Mouse (Mus musculus) ES-Bruce4 (cell line): Measurements from ENCODE around the gene Cd300lf. TPM values are rescaled to one million over a fixed set of nuclear protein-coding genes. Genes with fewer than 3 reads are reported as not detected.

Experiments used
- H3K27ac ChIP-seq: 2 replicates; pipeline ENCODE4 v1.5.1; 2012; ENCODE audit warnings: low read length, inconsistent platforms; ENCODE audit not compliant: insufficient read depth
- H3K27me3 ChIP-seq: 2 replicates; pipeline ENCODE4 v1.6.1; 2012; ENCODE audit warnings: mild to moderate bottlenecking, low read length, inconsistent platforms; ENCODE audit not compliant: control insufficient read depth, poor library complexity, insufficient read depth, severe bottlenecking
- H3K36me3 ChIP-seq: 2 replicates; pipeline ENCODE4 v1.6.1; 2012; ENCODE audit warnings: inconsistent platforms, mild to moderate bottlenecking, low read length, moderate library complexity; ENCODE audit not compliant: control insufficient read depth, poor library complexity, insufficient read depth, severe bottlenecking
- H3K4me1 ChIP-seq: one replicate; pipeline ENCODE4 v1.8.1; 2011; ENCODE audit warnings: low read length; ENCODE audit not compliant: control insufficient read depth, insufficient read depth
- H3K4me3 ChIP-seq: 2 replicates; pipeline ENCODE4 v1.5.1; 2011; ENCODE audit warnings: low read depth, mild to moderate bottlenecking, low read length
- H3K9ac ChIP-seq: 2 replicates; pipeline ENCODE4 v1.6.1; 2012; ENCODE audit warnings: low read depth, mild to moderate bottlenecking, inconsistent platforms; ENCODE audit not compliant: poor library complexity, severe bottlenecking
- H3K9me3 ChIP-seq: replicated peaks from 2 replicates; pipeline ENCODE4 v1.6.1; 2012; ENCODE audit warnings: mild to moderate bottlenecking, low read length, inconsistent platforms; ENCODE audit not compliant: control insufficient read depth, poor library complexity, insufficient read depth, severe bottlenecking
- CTCF ChIP-seq: IDR thresholded peaks from one replicate; pipeline ENCODE4 v1.8.1; 2011; ENCODE audit warnings: low read depth, low read length
- EP300 ChIP-seq: IDR thresholded peaks from 2 replicates; pipeline ENCODE4 v1.6.1; 2011; ENCODE audit warnings: low read depth, low read length; ENCODE audit not compliant: insufficient read depth
- POLR2A ChIP-seq: IDR thresholded peaks from one replicate; pipeline ENCODE4 v1.8.1; 2011; ENCODE audit warnings: low read length; ENCODE audit not compliant: insufficient read depth
- polyA plus RNA-seq: library from polyadenylated mRNA; stranded (reverse); fragments of >200 nt; gene quantifications from 2 replicates; pipeline ENCODE4 v1.2.4, GENCODE M21; 2011; ENCODE audit warnings: low read depth; ENCODE audit not compliant: missing spikeins, insufficient read depth, insufficient read length

The Cd300lf gene
- polyA plus RNA-seq, 1 experiment: 1.1 TPM

GRCm38 (mm10) chr11:115085064-115085463, 48.7 kb downstream of the Cd300lf start:
- Histone ChIP-seq H3K27ac (no peak overlapping the region), H3K9ac (no peak overlapping the region), H3K9me3 (peaks cover 2% of the 10 kb centered on the region; the same call in 1 of the 2 replicates), H3K4me1 (no peaks in the 10 kb centered on the region), H3K36me3 (no peaks in the 10 kb centered on the region), H3K4me3 (no peak overlapping the region), H3K27me3 (no peaks in the 10 kb centered on the region)
- TF ChIP-seq EP300 (no peak), CTCF (no peak), POLR2A (no peak)

- H3K27me3 ChIP-seq: no peaks in the 10 kb centered on the region
- H3K4me1 ChIP-seq: no peaks in the 10 kb centered on the region
- H3K9me3 ChIP-seq: no peaks in the 10 kb centered on the region
- no peak overlapping the region for H3K9ac ChIP-seq
- no peak for TF ChIP-seq EP300
- no peak for TF ChIP-seq CTCF
- no peak for TF ChIP-seq POLR2A
- H3K4me3 ChIP-seq: no peak overlapping the region
- no peak overlapping the region for H3K27ac ChIP-seq
- no peaks in the 10 kb centered on the region for H3K36me3 ChIP-seq
Measured at GRCm38 (mm10) chr11:115084595-115084994, 49.2 kb downstream of the Cd300lf start.

- Histone ChIP-seq H3K27me3 (no peaks in the 10 kb centered on the region), H3K9ac (no peak overlapping the region), H3K27ac (no peak overlapping the region), H3K36me3 (no peaks in the 10 kb centered on the region), H3K4me3 (no peak overlapping the region), H3K9me3 (no peaks in the 10 kb centered on the region), H3K4me1 (no peaks in the 10 kb centered on the region)
- peak; percentile 90 for TF ChIP-seq CTCF
- TF ChIP-seq EP300: no peak
- TF ChIP-seq POLR2A: no peak
Measured at GRCm38 (mm10) chr11:115083376-115084139, 50.2 kb downstream of the Cd300lf start.

- Histone ChIP-seq H3K4me3 (no peak overlapping the region), H3K27ac (no peak overlapping the region), H3K4me1 (no peaks in the 10 kb centered on the region), H3K9ac (no peak overlapping the region), H3K27me3 (no peaks in the 10 kb centered on the region), H3K9me3 (no peaks in the 10 kb centered on the region), H3K36me3 (no peaks in the 10 kb centered on the region)
- TF ChIP-seq CTCF: no peak
- TF ChIP-seq POLR2A: no peak
- TF ChIP-seq EP300: no peak
Measured at GRCm38 (mm10) chr11:115082196-115082595, 51.6 kb downstream of the Cd300lf start.

GRCm38 (mm10) chr11:115081373-115081772, 52.4 kb downstream of the Cd300lf start:
- Histone ChIP-seq H3K27ac (no peak overlapping the region), H3K4me3 (no peak overlapping the region), H3K9me3 (no peaks in the 10 kb centered on the region), H3K4me1 (no peaks in the 10 kb centered on the region), H3K9ac (no peak overlapping the region), H3K36me3 (no peaks in the 10 kb centered on the region), H3K27me3 (no peaks in the 10 kb centered on the region)
- TF ChIP-seq CTCF: peak; percentile 37
- no peak for TF ChIP-seq EP300

- TF ChIP-seq EP300: no peak
- peak; percentile 63 for TF ChIP-seq CTCF
Measured at GRCm38 (mm10) chr11:115080886-115081285, 52.9 kb downstream of the Cd300lf start.

More at GRCm38 (mm10) chr11:115080886-115081285, 52.9 kb downstream of the Cd300lf start:
- H3K9me3 ChIP-seq: no peaks in the 10 kb centered on the region
- H3K9ac ChIP-seq: no peak overlapping the region
- H3K4me3 ChIP-seq: no peak overlapping the region
- no peaks in the 10 kb centered on the region for H3K27me3 ChIP-seq
- no peaks in the 10 kb centered on the region for H3K36me3 ChIP-seq
- H3K27ac ChIP-seq: no peak overlapping the region
- H3K4me1 ChIP-seq: no peaks in the 10 kb centered on the region
